Mouse (Mus musculus) midbrain, embryonic 15.5 days (tissue): ENCODE measurements around the gene Gpr61. TPM values are rescaled to one million over a fixed set of nuclear protein-coding genes. Genes with fewer than 3 reads are reported as not detected.
A peak's percentile ranks its signal among the peaks of the same experiment; 100 is the strongest.

Experiments used
- ATAC-seq: fragments of 200-750 bp; cut with Nextera tagmentation; replicated peaks from 2 replicates; pipeline ENCODE4 v1.8.0; 2017; ENCODE audit warnings: moderate TSS enrichment
- H3K27ac ChIP-seq: fragments of 300-500 bp; sonication (generic); 2 replicates; pipeline ENCODE4 v1.5.1; 2015; ENCODE audit warnings: mild to moderate bottlenecking, inconsistent platforms
- H3K27me3 ChIP-seq: fragments of 300-500 bp; sonication (generic); replicated peaks from 2 replicates; pipeline ENCODE4 v1.6.1; 2015; ENCODE audit warnings: inconsistent platforms
- H3K36me3 ChIP-seq: fragments of 300-500 bp; sonication (generic); replicated peaks from 2 replicates; pipeline ENCODE4 v1.6.1; 2015; ENCODE audit warnings: inconsistent platforms
- H3K4me1 ChIP-seq: fragments of 300-500 bp; sonication (generic); 2 replicates; pipeline ENCODE4 v1.6.1; 2015; ENCODE audit warnings: inconsistent platforms
- H3K4me2 ChIP-seq: fragments of 300-500 bp; sonication (generic); 2 replicates; pipeline ENCODE4 v1.6.1; 2015; ENCODE audit warnings: inconsistent platforms, mild to moderate bottlenecking, moderate library complexity
- H3K4me3 ChIP-seq: fragments of 300-500 bp; sonication (generic); 2 replicates; pipeline ENCODE4 v1.5.1; 2015; ENCODE audit warnings: mild to moderate bottlenecking, inconsistent platforms
- H3K9ac ChIP-seq: fragments of 300-500 bp; sonication (generic); 2 replicates; pipeline ENCODE4 v1.6.1; 2015; ENCODE audit warnings: mild to moderate bottlenecking, inconsistent platforms
- H3K9me3 ChIP-seq: fragments of 300-500 bp; sonication (generic); 2 replicates; pipeline ENCODE4 v1.6.1; 2016; ENCODE audit warnings: inconsistent platforms
- WGBS: fragments of 180-500 bp; shearing (Covaris S2); methylation state at CpG from one replicate; pipeline ENCODE4 v1.1.7; 2015; ENCODE audit warnings: mixed read lengths; 5-methylcytosine and 5-hydroxymethylcytosine counted together
- polyA plus RNA-seq: library from polyadenylated mRNA; unstranded; fragments of >200 nt; fragmentation: Nextera tagmentation; extraction: Ambion mirVana; gene quantifications from 2 replicates; pipeline ENCODE4 v1.2.1, GENCODE M21; 2015

Gpr61 gene
- polyA plus RNA-seq, 1 experiment from 2014 or later: 5.7 TPM

DNA sequence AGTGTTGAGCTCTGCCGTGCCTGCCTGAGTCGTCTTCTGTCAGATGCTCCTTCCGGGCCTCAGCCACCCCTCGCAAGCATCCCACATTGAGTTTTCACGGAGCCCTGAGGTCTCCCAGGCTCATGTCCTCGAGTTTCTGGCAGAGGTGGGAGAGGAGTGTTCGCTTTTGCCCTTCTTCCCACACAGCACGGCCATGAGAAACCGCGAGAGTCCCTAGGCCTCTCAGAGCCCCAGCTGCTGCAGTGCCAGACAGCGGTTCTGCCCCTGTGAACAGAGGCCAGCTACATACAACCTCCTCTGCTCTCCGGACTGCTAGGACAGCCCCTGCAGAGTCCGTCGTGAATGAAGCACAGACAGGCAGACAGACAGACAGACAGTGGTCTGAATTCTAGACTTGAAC is 12.8 kb upstream of the Gpr61 start:
- no peak for ATAC-seq
- H3K9me3 ChIP-seq: no peaks in the 10 kb centered on the region
- H3K4me3 ChIP-seq: no peak overlapping the region
- H3K4me2 ChIP-seq: no peak overlapping the region
- whole genome bisulfite sequencing: 43% methylated on average over 14 of the region's 14 CpGs
- no peaks in the 10 kb centered on the region for H3K27me3 ChIP-seq
- no peak overlapping the region for H3K9ac ChIP-seq
- H3K36me3 ChIP-seq: no peaks in the 10 kb centered on the region
- peaks cover 30% of the 10 kb centered on the region for H3K4me1 ChIP-seq
- H3K27ac ChIP-seq: no peak overlapping the region

GRCm38 (mm10) chr3:108166486-108167211 is 12.0 kb upstream of the Gpr61 start:
- Histone ChIP-seq H3K9me3 (no peaks in the 10 kb centered on the region), H3K36me3 (no peaks in the 10 kb centered on the region), H3K4me3 (no peak overlapping the region), H3K27me3 (no peaks in the 10 kb centered on the region), H3K4me2 (no peak overlapping the region), H3K4me1 (peaks cover 30% of the 10 kb centered on the region), H3K27ac (peak overlapping the region; percentile 57; the same call in 1 of the 2 replicates), H3K9ac (no peak overlapping the region)
- ATAC-seq: peak; percentile 16
- 8% methylated on average over 9 of the region's 11 CpGs for WGBS

DNA sequence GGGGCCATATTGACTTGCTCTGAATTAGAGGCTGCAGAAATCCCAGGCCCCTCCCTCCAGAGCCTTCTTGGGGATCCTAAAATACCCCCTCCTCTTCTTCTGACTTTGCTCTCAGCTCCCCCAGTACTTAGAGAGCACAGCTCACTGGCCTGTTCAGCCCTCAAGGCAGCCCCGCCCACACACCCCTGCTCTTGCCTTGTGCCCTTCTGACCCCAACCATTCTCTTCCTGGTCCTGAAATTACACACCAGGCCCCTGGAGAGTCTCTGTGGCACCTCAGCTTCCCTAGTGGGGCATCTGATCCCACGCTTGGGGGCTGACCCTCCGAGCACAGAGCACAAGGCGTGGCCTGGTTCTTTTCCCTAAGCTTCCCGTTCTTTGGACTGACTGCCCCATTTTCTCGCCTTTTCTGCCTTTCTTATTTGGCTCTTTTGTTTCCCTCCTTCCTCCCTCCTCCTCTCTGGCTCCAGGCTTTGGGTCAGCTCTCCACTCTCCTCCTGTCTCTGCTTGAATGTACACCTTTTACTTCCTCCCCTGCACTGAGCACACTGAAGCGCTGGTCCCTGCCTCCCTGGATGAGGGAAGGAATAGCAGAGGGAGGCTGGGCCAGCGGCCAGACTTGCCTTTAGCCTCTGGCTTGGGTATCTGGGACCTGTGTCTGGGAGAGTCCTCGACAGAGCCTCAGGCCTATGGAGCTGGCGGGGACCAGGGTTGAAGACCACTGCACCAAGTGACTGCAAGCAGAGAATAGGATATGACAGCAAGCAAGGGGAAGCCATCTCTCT is 11.0 kb upstream of the Gpr61 start:
- H3K9ac ChIP-seq: no peak overlapping the region
- WGBS: 24% methylated on average over 10 of the region's 10 CpGs
- peaks cover 30% of the 10 kb centered on the region for H3K4me1 ChIP-seq
- no peak overlapping the region for H3K4me2 ChIP-seq
- no peaks in the 10 kb centered on the region for H3K27me3 ChIP-seq
- peak; percentile 42 for ATAC-seq
- no peaks in the 10 kb centered on the region for H3K9me3 ChIP-seq
- H3K36me3 ChIP-seq: no peaks in the 10 kb centered on the region
- peak overlapping the region; percentile 57 for H3K27ac ChIP-seq
- no peak overlapping the region for H3K4me3 ChIP-seq

- Histone ChIP-seq H3K27ac (peak overlapping the region; percentile 8; the same call in 1 of the 2 replicates), H3K9ac (no peak overlapping the region), H3K27me3 (no peaks in the 10 kb centered on the region), H3K4me1 (peaks cover 30% of the 10 kb centered on the region), H3K9me3 (no peaks in the 10 kb centered on the region), H3K4me3 (peak overlapping the region; percentile 12; the same call in 1 of the 2 replicates), H3K4me2 (peak overlapping the region; percentile 45), H3K36me3 (no peaks in the 10 kb centered on the region)
- peak; percentile 76 for ATAC-seq
- 12% methylated on average over 9 of the region's 9 CpGs for WGBS
These were observed 10.1 kb upstream of the Gpr61 start for GRCm38 (mm10) chr3:108164807-108165206.

DNA sequence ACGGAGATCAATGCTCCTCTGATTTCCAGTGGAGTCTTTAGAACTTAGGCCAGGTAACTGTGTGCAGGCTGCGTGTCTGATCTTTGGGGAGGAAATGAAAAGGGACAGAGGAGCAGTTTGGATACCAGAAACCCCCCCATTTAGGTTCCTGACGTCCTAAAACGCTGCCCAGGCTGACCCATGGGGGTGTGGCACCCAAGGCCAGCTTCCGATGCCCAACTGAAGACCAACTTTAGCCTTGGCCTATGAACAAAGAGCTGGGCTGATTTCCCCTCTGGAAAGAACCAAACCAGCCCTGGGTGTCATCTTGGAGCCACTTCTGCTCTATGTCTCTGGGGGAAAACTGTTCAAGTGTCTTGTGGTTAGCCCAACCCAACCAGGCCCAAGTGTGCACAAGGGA is 9.4 kb upstream of the Gpr61 start:
- no peak overlapping the region for H3K4me2 ChIP-seq
- no peaks in the 10 kb centered on the region for H3K27me3 ChIP-seq
- peaks cover 29% of the 10 kb centered on the region for H3K4me1 ChIP-seq
- no peak for ATAC-seq
- no peaks in the 10 kb centered on the region for H3K36me3 ChIP-seq
- H3K9ac ChIP-seq: no peak overlapping the region
- no peak overlapping the region for H3K4me3 ChIP-seq
- H3K27ac ChIP-seq: no peak overlapping the region
- WGBS: 73% methylated on average over 5 of the region's 5 CpGs
- no peaks in the 10 kb centered on the region for H3K9me3 ChIP-seq

- 30% methylated on average over 9 of the region's 9 CpGs for WGBS
- Histone ChIP-seq H3K4me1 (peaks cover 19% of the 10 kb centered on the region), H3K36me3 (no peaks in the 10 kb centered on the region), H3K9me3 (no peaks in the 10 kb centered on the region), H3K27ac (peak overlapping the region; percentile 67), H3K4me3 (no peak overlapping the region), H3K4me2 (no peak overlapping the region), H3K9ac (0 out of 2 replicates have a peak overlapping the region, but pooled peaks have one; percentile 21), H3K27me3 (no peaks in the 10 kb centered on the region)
- peak; percentile 57 for ATAC-seq
These were observed 3.8 kb upstream of the Gpr61 start for GRCm38 (mm10) chr3:108158383-108159037.

- WGBS: 84% methylated on average over 3 of the region's 3 CpGs
- H3K9ac ChIP-seq: no peak overlapping the region
- ATAC-seq: no peak
These were observed 2.4 kb downstream of the Gpr61 start for GRCm38 (mm10) chr3:108152290-108152689.

DNA sequence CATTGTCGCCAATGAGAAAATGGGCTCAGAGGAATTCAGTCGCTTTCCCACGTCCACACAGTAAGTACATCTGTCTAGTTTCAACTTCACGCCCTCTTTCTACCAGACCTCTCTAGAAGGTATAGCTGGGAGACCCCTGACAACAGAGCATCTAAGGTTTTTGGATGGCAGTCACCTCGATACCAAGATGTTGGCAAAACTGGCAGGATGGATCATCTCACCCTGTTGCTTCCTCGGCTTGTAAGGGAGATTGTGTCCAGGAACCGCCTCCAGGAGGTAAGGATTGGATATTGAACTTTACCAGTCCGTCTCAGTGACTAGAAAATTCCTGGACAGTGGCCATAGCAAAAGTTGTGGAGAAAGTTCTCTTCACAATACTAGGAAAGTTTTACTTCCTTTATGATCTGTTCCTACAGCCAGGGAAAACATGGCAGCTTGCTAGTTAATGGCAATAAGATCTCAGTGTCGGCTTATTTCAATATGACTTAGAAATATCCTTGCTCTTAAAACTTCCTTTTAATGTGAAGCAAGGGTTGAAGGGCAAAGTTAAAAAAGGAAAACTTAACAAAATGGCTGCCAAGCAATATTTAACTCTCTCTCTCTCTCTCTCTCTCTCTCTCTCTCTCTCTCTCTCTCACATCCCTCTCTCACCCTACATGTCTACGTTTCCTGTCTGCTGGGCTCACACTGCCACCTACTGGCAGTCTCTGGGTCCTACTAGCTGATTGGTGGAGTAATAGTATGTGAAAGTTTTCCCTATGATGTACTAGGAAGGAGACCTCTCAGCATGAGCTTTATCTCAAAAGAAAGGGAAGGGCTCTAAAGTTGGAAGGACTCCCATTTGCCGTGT is 7.1 kb downstream of the Gpr61 start:
- no peak overlapping the region for H3K9ac ChIP-seq
- H3K4me1 ChIP-seq: peaks cover 35% of the 10 kb centered on the region
- no peak overlapping the region for H3K27ac ChIP-seq
- no peak overlapping the region for H3K4me3 ChIP-seq
- 66% methylated on average over 11 of the region's 11 CpGs for WGBS
- H3K36me3 ChIP-seq: no peaks in the 10 kb centered on the region
- no peaks in the 10 kb centered on the region for H3K9me3 ChIP-seq
- no peak overlapping the region for H3K4me2 ChIP-seq
- 0 out of 2 replicates have a peak, but pooled peaks have one; percentile 38 for ATAC-seq
- H3K27me3 ChIP-seq: no peaks in the 10 kb centered on the region

More at GRCm38 (mm10) chr3:108152290-108152689, 2.4 kb downstream of the Gpr61 start:
- Histone ChIP-seq H3K4me2 (no peak overlapping the region), H3K9me3 (no peaks in the 10 kb centered on the region), H3K4me3 (no peak overlapping the region), H3K36me3 (no peaks in the 10 kb centered on the region), H3K27ac (no peak overlapping the region), H3K4me1 (peaks cover 12% of the 10 kb centered on the region), H3K27me3 (no peaks in the 10 kb centered on the region)

DNA sequence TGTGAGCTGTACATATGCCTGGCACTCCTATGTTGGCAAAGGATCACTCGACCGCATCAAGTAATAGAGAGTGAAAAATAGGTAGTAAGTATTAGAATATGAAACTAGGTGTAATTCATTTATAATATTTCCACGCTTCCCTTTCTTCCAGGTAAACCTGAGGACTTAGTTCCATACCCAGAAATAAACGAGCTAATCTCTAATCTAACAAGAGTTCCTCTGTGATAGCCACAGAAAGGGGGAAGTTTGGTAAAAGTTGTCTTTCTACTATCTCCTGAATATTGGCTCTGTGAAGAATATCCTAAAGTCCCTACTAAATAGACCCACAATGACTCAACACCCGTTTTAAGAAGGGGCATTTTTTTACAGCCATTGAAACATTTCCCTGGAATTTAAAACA is 8.0 kb downstream of the Gpr61 start:
- peaks cover 38% of the 10 kb centered on the region for H3K4me1 ChIP-seq

DNA sequence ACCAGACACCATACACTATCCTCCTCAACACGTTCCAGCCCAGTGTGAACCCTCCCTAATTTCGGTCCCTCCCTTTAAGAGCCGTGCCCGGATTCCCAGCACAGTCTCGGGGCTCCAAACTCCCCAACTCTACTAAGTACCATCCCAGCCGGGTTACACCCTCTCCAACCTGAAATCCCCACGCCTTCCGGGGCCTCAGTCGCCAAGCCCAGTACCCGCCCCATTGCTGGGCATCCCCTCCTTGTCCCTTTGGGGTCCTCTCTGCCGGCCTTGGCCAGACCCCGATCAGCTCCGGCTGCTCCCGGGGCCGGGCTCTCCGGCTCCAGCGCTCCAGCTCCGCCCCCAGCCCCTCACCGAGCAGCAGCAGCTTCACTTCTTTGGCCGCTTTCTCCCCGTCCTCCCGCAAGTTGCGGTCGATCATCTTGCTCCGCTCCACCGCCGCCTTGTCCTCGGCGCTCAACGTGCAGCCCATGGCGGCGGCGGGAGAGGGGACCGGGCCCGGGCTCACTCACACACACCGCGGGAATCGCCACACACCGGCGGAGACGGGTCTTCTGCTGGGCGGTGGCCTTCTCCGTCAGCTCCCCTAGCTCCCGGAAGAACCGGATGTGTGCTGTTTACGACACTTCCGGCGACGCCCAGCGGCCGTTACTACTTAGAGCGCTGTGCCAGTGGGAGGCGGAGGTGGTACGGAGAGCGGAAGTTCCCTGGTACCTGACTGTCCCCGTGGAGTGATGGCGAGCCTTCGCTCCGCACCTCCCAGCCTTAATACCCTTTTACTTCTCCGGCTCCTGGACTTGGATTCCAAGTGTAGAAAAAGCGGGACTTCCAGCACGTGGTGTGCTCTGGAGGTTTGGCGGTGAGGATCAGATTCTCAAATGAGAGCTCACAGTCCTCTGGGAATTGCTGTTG is 8.9 kb downstream of the Gpr61 start, which contains the start of gene Gnai3:
TSS of gene Gnai3 (minus strand) at position 613 of the 912 bp plus-strand sequence.
- Histone ChIP-seq H3K4me2 (peak within 1 kb of the TSS; percentile 70), H3K9me3 (no peaks in the 10 kb centered on the region), H3K27ac (peak within 1 kb of the TSS; percentile 95), H3K4me3 (peak within 1 kb of the TSS; percentile 99), H3K27me3 (no peaks in the 10 kb centered on the region), H3K9ac (peak within 1 kb of the TSS; percentile 85), H3K36me3 (no peaks in the 10 kb centered on the region), H3K4me1 (peaks cover 38% of the 10 kb centered on the region)
- WGBS: under 1% methylated on average over 63 of the region's 63 CpGs
- ATAC-seq: peak; percentile 96

More for the DNA sequence above, 8.0 kb downstream of the Gpr61 start:
- Histone ChIP-seq H3K9ac (peak overlapping the region; percentile 85; the same call in 1 of the 2 replicates), H3K27me3 (no peaks in the 10 kb centered on the region), H3K4me2 (peak overlapping the region; percentile 70), H3K27ac (peak overlapping the region; percentile 95; the same call in 1 of the 2 replicates), H3K9me3 (no peaks in the 10 kb centered on the region), H3K4me3 (peak overlapping the region; percentile 99), H3K36me3 (no peaks in the 10 kb centered on the region)
- ATAC-seq: no peak
- whole genome bisulfite sequencing: 59% methylated on average over 5 of the region's 5 CpGs
